Mouse (Mus musculus) bone marrow macrophage, adult 2 months (primary cell): Measurements from ENCODE around the gene Bmp10.

Source experiments
- CTCF ChIP-seq: IDR thresholded peaks from 2 replicates; pipeline ENCODE4 v1.5.1; 2012; ENCODE audit warnings: low read depth, mild to moderate bottlenecking, low read length, moderate library complexity
- POLR2A ChIP-seq: IDR thresholded peaks from 2 replicates; pipeline ENCODE4 v1.6.1; 2012; ENCODE audit warnings: mild to moderate bottlenecking, low read depth, low read length, borderline replicate concordance

DNA sequence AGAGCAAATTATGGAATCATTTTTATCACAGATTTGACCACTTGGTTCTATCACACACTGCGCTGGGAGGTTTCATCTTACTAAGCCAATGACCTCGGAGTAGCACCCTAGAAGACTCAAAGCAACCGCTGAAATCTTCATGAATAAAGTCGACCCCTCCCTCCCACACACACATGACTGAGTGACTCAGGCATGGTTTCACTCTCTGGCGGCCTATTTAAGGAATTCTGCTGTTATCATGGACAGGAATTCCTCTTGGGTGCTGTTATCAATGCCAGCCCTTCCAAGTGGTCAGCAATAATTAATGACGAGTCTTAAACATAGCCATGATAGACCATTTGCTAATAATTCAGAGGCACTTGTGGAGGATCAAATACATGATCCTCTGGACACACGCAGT is 6.5 kb upstream of the Bmp10 start:
- TF ChIP-seq POLR2A = no peak
- no peak for TF ChIP-seq CTCF
